Mouse (Mus musculus) intestine, embryonic 14.5 days (tissue): Measurements from ENCODE around the gene Klhl20. TPM values are rescaled to one million over a fixed set of nuclear protein-coding genes. Genes with fewer than 3 reads are reported as not detected.
A peak's percentile ranks its signal among the peaks of the same experiment; 100 is the strongest.

Experiments
- ATAC-seq: fragments of 200-750 bp; cut with Nextera tagmentation; replicated peaks from 2 replicates; pipeline ENCODE4 v1.8.0; 2017; ENCODE audit warnings: low read depth, moderate number of reproducible peaks, moderate TSS enrichment, moderate library complexity; ENCODE audit not compliant: low FRiP score, low TSS enrichment
- DNase-seq: peaks from one replicate; pipeline ENCODE4 v3.0.0-alpha.2; 2018; ENCODE audit warnings: low spot score
- H3K27ac ChIP-seq: fragments of 300-500 bp; sonication (generic); 2 replicates; pipeline ENCODE4 v1.5.1; 2014; ENCODE audit warnings: low read depth, mild to moderate bottlenecking, control low read depth
- H3K27me3 ChIP-seq: fragments of 300-500 bp; sonication (generic); replicated peaks from 2 replicates; pipeline ENCODE4 v1.6.1; 2014; ENCODE audit warnings: low read length, control low read depth; ENCODE audit not compliant: control insufficient read depth, insufficient read depth
- H3K36me3 ChIP-seq: fragments of 300-500 bp; sonication (generic); 2 replicates; pipeline ENCODE4 v1.6.1; 2014; ENCODE audit warnings: low read length, control low read depth; ENCODE audit not compliant: control insufficient read depth, insufficient read depth
- H3K4me1 ChIP-seq: fragments of 300-500 bp; sonication (generic); replicated peaks from 2 replicates; pipeline ENCODE4 v1.6.1; 2014; ENCODE audit warnings: low read length, control low read depth, mixed read lengths; ENCODE audit not compliant: control insufficient read depth, insufficient read depth
- H3K4me2 ChIP-seq: fragments of 300-500 bp; sonication (generic); 2 replicates; pipeline ENCODE4 v1.6.1; 2014; ENCODE audit warnings: low read length
- H3K4me3 ChIP-seq: fragments of 300-500 bp; sonication (generic); 2 replicates; pipeline ENCODE4 v1.5.1; 2014; ENCODE audit warnings: low read depth, low read length, control low read depth, mixed read lengths
- H3K9ac ChIP-seq: fragments of 300-500 bp; sonication (generic); 2 replicates; pipeline ENCODE4 v1.6.1; 2014; ENCODE audit warnings: mild to moderate bottlenecking, low read length
- H3K9me3 ChIP-seq: fragments of 300-500 bp; sonication (generic); 2 replicates; pipeline ENCODE4 v1.6.1; 2016; ENCODE audit warnings: low read length, control low read depth; ENCODE audit not compliant: control insufficient read depth
- WGBS: fragments of 180-500 bp; shearing (Covaris S2); extraction: QIAGEN DNeasy Blood & Tissue Kit; methylation state at CpG from one replicate; pipeline ENCODE4 v1.1.7; 2014; 5-methylcytosine and 5-hydroxymethylcytosine counted together
- polyA plus RNA-seq: library from polyadenylated mRNA; unstranded; fragments of >200 nt; fragmentation: Nextera tagmentation; extraction: Ambion mirVana; gene quantifications from 2 replicates; pipeline ENCODE4 v1.2.1, GENCODE M21; 2014

The Klhl20 gene
- polyA plus RNA-seq, 1 experiment from 2014 or later = 15.0 TPM

GRCm38 (mm10) chr1:161109216-161109615 is 22.1 kb downstream of the Klhl20 start:
- Histone ChIP-seq H3K4me3 (no peak overlapping the region), H3K4me1 (no peaks in the 10 kb centered on the region), H3K4me2 (no peak overlapping the region), H3K27me3 (no peaks in the 10 kb centered on the region), H3K36me3 (peaks cover 30% of the 10 kb centered on the region), H3K27ac (no peak overlapping the region), H3K9me3 (no peaks in the 10 kb centered on the region), H3K9ac (no peak overlapping the region)
- DNase-seq = no peak
- WGBS = 85% methylated on average over 8 of the region's 8 CpGs
- ATAC-seq = no peak

DNA sequence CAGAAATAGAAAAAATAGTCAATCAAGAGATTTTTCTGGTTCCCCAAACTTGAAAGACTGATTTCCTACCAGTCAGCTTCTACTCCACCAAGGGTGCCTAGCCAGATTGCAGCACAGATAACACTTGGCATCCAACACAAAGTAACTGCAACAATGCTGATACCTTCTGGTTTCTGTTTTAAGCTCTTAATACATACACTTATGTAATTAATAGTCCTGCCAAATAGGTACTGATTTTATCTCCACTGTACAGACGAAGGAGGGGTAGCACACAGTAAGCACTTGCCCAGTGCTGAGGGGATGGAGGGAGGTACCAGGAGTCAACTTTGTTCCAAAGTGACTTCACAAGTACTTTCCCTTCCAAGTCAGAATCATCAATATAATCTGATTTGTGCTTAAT is 27.5 kb downstream of the Klhl20 start:
- Histone ChIP-seq H3K4me3 (no peak overlapping the region), H3K4me2 (no peak overlapping the region), H3K36me3 (peaks cover 52% of the 10 kb centered on the region), H3K27me3 (no peaks in the 10 kb centered on the region), H3K9me3 (no peaks in the 10 kb centered on the region), H3K4me1 (no peaks in the 10 kb centered on the region), H3K27ac (no peak overlapping the region), H3K9ac (no peak overlapping the region)
- 63% methylated on average over 1 of the region's 1 CpGs for WGBS
- no peak for DNase-seq
- no peak for ATAC-seq

GRCm38 (mm10) chr1:161099721-161100405 is 31.4 kb downstream of the Klhl20 start:
- 93% methylated on average over 4 of the region's 4 CpGs for WGBS
- H3K4me1 ChIP-seq = no peaks in the 10 kb centered on the region
- no peak overlapping the region for H3K4me3 ChIP-seq
- H3K27me3 ChIP-seq = no peaks in the 10 kb centered on the region
- no peak for ATAC-seq
- no peak for DNase-seq
- no peak overlapping the region for H3K27ac ChIP-seq
- H3K9ac ChIP-seq = no peak overlapping the region
- no peaks in the 10 kb centered on the region for H3K9me3 ChIP-seq
- H3K36me3 ChIP-seq = peaks cover 68% of the 10 kb centered on the region
- H3K4me2 ChIP-seq = no peak overlapping the region

- Histone ChIP-seq H3K27ac (no peak overlapping the region), H3K36me3 (peaks cover 55% of the 10 kb centered on the region), H3K9ac (no peak overlapping the region), H3K4me3 (no peak overlapping the region), H3K4me1 (peaks cover 16% of the 10 kb centered on the region), H3K4me2 (no peak overlapping the region), H3K9me3 (no peaks in the 10 kb centered on the region), H3K27me3 (no peaks in the 10 kb centered on the region)
- WGBS = 92% methylated on average over 3 of the region's 3 CpGs
- ATAC-seq = no peak
- DNase-seq = no peak
Observed at GRCm38 (mm10) chr1:161077243-161077642, 54.1 kb downstream of the Klhl20 start.

- Histone ChIP-seq H3K27me3 (no peaks in the 10 kb centered on the region), H3K4me3 (no peak overlapping the region), H3K36me3 (peaks cover 48% of the 10 kb centered on the region), H3K4me2 (no peak overlapping the region), H3K4me1 (peaks cover 19% of the 10 kb centered on the region), H3K27ac (no peak overlapping the region), H3K9me3 (no peaks in the 10 kb centered on the region), H3K9ac (no peak overlapping the region)
- ATAC-seq (peak; percentile 65; the same call in 1 of the 2 replicates), DNase-seq (peak; percentile 51)
- WGBS = 77% methylated on average over 6 of the region's 6 CpGs
Observed at GRCm38 (mm10) chr1:161076238-161076637, 55.1 kb downstream of the Klhl20 start.

- peak overlapping the region; percentile 72 for H3K4me3 ChIP-seq
- DNase-seq (no peak), ATAC-seq (no peak)
- no peaks in the 10 kb centered on the region for H3K27me3 ChIP-seq
- H3K4me1 ChIP-seq = peaks cover 22% of the 10 kb centered on the region
- peaks cover 10% of the 10 kb centered on the region; the same call in 1 of the 2 replicates for H3K36me3 ChIP-seq
- no peaks in the 10 kb centered on the region for H3K9me3 ChIP-seq
- WGBS = 0% methylated on average over 12 of the region's 12 CpGs
- peak overlapping the region; percentile 64 for H3K9ac ChIP-seq
- peak overlapping the region; percentile 74 for H3K4me2 ChIP-seq
- peak overlapping the region; percentile 60; the same call in 1 of the 2 replicates for H3K27ac ChIP-seq
Observed at GRCm38 (mm10) chr1:161071272-161071620, 60.1 kb downstream of the Klhl20 start.

DNA sequence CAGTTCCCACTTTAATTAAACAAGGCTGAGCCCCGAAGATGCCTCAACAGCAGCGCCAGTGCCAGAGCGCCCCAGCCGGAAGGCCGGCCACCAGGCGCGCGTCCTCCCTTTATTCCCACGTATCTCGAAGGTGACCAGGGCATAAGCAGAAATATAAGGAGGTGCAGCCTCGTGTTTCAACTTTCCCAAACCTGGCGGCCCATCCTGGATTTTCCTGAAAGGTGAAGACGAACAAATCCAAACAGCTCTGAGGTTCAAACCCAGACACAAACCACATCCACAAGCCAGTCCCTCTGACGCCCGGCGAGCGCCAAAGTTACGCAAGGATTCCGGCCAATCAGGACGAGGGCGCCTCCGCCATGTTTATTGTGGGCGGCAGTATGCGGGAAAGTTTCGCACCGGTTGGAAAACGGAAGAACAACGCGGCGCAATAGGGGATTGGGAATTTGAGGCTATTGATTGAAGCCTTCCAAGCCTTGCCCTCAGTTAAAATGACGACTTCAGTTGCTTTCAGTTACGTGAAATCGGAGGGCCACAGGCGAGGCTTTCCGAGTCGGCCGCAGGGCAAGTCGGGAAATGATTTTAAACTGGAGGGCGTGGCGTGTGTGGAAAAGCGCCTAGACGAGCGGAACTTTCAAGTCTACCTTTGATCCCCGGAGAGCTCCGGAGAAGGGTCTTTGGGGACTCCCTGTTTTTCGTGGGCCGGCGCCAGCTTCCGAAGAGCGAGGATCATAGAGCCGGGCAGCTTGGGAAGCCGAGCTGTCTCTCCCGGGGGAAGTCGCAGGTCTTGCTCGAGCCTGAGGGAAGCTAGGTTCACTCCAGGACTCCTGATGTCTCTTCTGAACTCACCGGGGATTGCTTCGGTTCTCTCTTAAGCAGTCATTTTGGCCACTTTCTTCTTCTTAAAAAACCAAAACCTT is 60.7 kb downstream of the Klhl20 start, which contains the start of the genes Dars2 and Cenpl:
Dars2 (minus strand) TSS at position 307 of the 920 bp plus-strand sequence.
Cenpl (plus strand) TSS at position 362 of the 920 bp plus-strand sequence.
- DNase-seq (peak; percentile 95), ATAC-seq (peak; percentile 98)
- Histone ChIP-seq H3K4me3 (peak within 1 kb of the TSS; percentile 72), H3K36me3 (peaks cover 7% of the 10 kb centered on the region; the same call in 1 of the 2 replicates), H3K27me3 (no peaks in the 10 kb centered on the region), H3K4me2 (peak within 1 kb of the TSS; percentile 74), H3K4me1 (peaks cover 22% of the 10 kb centered on the region), H3K27ac (peak within 1 kb of the TSS; percentile 60), H3K9ac (peak within 1 kb of the TSS; percentile 64), H3K9me3 (no peaks in the 10 kb centered on the region)
- WGBS = under 1% methylated on average over 57 of the region's 57 CpGs

- H3K4me2 ChIP-seq = no peak overlapping the region
- peaks cover 22% of the 10 kb centered on the region for H3K36me3 ChIP-seq
- H3K4me3 ChIP-seq = no peak overlapping the region
- WGBS = 91% methylated on average over 1 of the region's 1 CpGs
- no peak overlapping the region for H3K27ac ChIP-seq
- DNase-seq (no peak), ATAC-seq (no peak)
- no peaks in the 10 kb centered on the region for H3K27me3 ChIP-seq
- H3K9ac ChIP-seq = no peak overlapping the region
- no peaks in the 10 kb centered on the region for H3K9me3 ChIP-seq
- no peaks in the 10 kb centered on the region for H3K4me1 ChIP-seq
Observed at GRCm38 (mm10) chr1:161063351-161063750, 68.0 kb downstream of the Klhl20 start.
